Mouse (Mus musculus) megakaryocyte, embryonic 14.5 days (primary cell): ENCODE data around the gene Ovol3.

Source experiments
- FLI1 ChIP-seq: IDR thresholded peaks from 2 replicates; pipeline ENCODE4 v1.6.1; 2012; ENCODE audit warnings: low read length, inconsistent platforms, mixed read lengths
- GATA1 ChIP-seq: IDR thresholded peaks from 3 replicates; pipeline ENCODE4 v1.6.1; 2012; ENCODE audit warnings: mixed read lengths, low read length, inconsistent platforms, borderline replicate concordance

DNA sequence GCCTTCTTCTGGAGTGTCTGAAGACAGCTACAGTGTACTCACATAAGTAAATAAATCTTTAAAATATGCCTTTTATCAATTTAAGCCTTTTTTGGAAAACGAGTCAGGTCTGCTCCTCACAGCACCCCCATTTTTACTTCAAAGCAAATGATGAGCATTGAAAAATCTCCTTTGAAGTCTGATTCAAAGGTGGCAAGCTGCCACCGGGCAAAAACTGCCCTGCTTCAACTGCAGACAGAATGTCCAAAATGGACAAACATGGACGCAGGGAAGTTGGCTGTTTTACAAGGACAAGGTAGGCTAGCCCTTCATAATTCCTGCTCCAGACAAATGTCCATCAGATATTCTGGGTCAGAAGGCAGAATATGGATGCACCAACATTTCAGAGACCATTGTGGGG, 14.1 kb downstream of the Ovol3 start:
- TF ChIP-seq GATA1: no peak
- no peak for TF ChIP-seq FLI1
